Mouse (Mus musculus) kidney, postnatal 36 days (tissue): Measurements from ENCODE around the gene Cel.

ENCODE experiments used
- DNase-seq, 2 experiments: peaks; one replicate each; pipeline ENCODE4 v3.0.0; 2021 to 2022; ENCODE audit warnings: mixed read lengths in 2 of 2

Gene Cel

GRCm38 (mm10) chr2:28563303-28563702, at the start of gene Cel:
Gene Cel (minus strand): TSS chr2:28563403.
- DNase-seq: no peak

DNA sequence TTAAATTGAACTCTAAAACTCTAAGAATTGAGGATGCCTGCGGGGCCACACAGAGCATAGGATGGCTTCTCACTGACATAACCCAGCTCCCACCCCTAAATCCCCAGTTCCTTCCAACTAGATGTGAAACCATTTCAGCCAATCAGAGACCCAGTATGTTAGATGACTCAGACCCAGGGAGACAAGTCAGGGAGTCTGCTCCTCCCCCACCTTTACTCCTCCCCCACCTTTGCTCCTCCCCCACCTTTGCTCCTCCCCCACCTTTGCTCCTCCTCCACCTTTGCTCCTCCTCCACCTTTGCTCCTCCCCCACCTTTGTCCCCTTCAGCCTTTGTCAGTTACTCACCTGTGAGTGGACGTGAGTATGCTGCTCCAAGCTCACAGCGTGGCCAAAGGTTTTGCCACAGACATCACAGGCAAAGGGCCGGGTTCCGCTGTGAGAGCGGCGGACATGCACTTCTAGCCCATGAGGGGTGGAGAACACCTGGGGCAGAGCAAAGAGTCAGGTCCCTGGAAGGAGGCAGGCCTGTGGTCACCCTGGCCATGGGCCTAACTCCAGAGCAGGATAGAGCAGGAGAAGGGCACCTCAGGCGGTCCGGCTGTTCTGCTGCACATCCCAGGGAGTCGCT, 49.3 kb upstream of the Cel start:
- DNase-seq: no peak

DNA sequence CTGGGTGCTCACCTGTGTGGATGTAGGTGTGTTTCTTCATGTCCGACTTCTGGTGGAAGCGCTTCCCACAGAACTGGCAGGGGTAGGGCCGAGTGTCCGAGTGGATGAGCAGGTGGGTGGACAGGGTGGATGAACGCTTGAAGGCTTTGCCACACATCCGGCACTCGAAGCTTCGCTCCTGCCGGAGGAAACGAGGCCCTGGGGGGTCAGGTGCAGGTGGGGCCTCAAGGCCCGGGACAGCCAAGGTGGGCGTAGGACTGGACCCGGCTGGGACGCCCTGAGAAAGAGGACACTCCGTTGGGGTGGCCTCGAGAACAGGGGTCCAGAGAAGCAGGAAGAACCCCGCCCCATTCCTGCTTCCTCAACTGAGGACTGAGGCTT, 48.2 kb upstream of the Cel start:
- no peak for DNase-seq

GRCm38 (mm10) chr2:28610716-28611406, 47.7 kb upstream of the Cel start:
- no peak for DNase-seq

GRCm38 (mm10) chr2:28609851-28610250, 46.6 kb upstream of the Cel start:
- no peak for DNase-seq

DNA sequence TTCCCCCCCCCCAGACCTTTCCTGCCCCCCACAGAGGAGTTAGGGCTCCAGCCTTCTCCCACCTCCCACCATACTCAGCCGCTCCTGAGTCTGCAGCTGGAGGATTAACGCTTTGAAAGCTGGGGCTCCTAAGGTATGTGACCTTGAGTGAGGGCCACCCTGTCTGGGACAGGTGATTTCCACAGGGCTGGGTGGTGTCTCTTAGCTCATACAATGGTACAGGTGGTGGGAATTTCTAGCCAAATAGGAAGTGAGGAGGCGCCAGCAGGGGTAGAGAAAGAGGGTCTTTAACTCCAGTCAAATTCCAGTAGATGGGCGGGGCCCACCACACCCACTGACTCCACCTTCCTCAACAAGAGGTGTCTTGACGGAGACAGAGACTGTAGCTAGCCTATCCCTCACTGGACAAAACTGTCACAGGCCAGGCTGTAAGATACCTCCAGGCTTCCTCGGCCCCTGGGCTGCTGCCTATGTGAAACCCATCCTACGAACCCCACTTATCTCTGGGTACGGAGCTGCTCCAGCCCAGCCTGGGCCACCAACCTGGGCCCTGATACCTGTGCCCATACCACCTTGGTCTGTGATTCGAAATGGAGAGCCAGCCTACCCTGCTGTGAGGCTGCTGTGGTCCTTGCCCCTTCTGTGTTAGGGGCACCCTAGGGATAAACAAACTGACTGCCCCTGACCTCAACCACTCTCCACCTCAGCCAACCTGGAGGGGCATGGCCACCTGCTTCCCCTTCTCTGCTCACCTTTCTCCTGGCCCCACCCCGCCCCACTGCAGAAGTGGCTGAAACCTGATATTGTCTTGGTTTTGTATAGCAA, 44.4 kb upstream of the Cel start:
- DNase-seq: no peak

DNA sequence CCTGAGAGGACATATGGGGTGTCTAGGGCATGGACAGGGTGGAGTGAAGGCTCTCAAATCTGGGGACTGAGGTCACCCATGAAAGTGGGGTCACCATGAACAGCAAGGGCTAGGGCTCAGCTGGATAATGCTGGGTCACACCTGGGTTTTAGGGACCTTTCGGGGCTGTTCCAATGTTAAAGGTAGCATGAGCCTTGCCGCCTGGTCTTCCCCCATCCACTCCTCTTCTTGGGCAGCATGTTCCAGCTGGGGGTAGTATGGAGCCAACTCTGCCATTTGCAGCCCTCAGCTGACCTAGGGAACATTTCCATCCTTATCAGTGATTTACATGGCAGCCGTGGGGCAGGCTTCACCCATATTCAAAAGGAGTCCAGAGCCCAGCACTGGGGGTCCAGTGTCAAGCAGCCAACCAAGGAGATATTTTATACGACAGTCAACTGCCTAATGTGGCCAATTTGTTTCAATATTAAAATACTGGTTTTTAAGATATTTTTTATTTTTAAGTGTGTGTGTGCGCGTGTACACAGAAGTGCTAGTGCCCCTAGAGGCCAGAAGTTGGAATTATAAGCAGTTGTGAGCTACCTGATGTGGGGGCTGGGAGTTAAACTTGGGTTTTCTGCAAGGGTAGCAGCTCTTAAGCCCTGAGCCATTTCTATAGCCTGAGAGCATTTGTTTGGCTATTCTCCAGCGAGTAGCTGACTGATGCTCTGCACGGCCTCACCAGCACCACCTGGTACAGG, 43.6 kb upstream of the Cel start:
- no peak for DNase-seq

DNA sequence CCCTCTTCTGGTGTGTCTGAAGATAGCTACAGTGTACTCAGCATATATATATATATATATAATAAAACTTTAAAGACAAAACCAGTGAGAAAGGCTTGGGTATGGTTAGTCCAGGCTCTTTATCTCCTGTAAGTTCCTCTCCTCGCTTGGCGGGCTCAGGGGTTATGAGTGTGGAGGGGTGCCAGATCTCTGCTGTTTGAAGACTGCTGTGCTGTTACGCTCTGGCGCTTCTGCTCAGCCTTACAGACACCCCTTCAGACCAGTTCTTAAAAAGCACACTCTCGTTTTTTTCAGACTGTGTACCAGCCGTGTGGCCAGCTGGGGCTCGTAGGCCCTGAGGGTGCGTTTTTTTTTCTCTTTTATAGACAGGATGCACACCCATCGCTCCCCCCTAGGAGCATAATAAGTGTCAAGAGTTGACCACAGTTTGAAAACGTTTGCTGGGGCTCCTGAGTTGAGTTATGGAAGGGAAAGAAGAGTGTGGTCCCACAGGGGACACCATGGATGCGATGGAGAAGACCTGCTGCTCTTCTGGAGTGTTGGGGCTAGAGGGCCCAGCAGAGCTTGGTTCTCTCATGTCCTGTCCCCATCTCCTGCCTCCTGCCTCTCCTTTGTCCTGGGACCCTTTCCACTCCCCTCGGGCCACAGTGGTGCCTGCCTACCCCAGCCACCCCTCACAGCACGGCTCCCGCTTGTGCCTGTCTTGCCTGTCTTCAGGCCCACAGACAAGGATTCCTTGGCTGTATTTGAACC, 42.8 kb upstream of the Cel start:
- no peak for DNase-seq

GRCm38 (mm10) chr2:28603542-28603941, 40.3 kb upstream of the Cel start:
- DNase-seq: no peak

GRCm38 (mm10) chr2:28601720-28602590, 38.8 kb upstream of the Cel start:
- no peak for DNase-seq

GRCm38 (mm10) chr2:28599569-28599900, 36.3 kb upstream of the Cel start:
- DNase-seq: no peak

DNA sequence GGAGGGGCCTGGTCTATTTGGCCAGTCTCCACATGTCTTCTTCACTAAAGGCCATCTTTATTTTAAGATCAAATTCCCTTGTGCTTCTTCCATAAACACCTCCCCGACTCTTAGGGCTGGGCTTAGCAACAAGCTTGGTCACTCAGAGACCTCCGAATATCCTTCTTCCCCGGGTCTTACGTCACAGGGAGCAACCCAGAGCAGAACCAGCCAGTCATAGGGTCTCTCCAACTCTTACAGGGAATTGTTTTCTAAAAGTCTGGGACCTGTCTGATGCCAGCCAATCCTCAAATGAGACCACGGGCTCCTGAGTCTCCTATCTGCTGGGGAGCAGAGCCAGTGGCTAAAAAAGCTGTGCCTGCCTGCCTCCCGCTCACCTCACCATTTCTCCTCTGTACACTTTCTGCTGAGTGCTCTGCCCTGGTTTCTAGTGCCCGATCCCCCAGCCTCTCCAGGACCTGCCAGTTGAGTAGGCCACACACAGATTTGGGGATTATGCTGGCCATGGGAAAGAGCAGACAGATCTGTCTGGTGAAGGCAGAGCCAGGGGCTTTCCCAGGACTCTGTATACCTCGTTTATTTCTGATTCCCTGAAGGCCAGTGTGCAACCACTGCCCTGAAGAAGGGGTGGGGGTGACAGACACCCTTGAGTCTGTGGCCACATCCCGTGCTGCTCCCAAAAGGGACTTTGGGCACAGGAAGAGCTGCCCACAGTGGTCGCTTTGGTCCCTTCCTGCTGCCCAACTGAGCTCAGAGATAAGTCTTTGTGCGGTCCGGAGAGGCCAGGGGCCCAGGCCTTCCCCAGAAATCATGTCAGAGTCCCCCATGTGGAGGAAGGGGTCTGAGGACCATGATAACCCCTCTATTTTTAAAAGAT, 35.7 kb upstream of the Cel start:
- no peak for DNase-seq

GRCm38 (mm10) chr2:28597733-28598547, 34.7 kb upstream of the Cel start:
- DNase-seq: no peak

GRCm38 (mm10) chr2:28596998-28597397, 33.8 kb upstream of the Cel start:
- DNase-seq: no peak

- no peak for DNase-seq
Measured at GRCm38 (mm10) chr2:28596021-28596420, 32.8 kb upstream of the Cel start.

- DNase-seq: peak; percentile 67 to 84
Measured at GRCm38 (mm10) chr2:28592809-28593208, 29.6 kb upstream of the Cel start.

DNA sequence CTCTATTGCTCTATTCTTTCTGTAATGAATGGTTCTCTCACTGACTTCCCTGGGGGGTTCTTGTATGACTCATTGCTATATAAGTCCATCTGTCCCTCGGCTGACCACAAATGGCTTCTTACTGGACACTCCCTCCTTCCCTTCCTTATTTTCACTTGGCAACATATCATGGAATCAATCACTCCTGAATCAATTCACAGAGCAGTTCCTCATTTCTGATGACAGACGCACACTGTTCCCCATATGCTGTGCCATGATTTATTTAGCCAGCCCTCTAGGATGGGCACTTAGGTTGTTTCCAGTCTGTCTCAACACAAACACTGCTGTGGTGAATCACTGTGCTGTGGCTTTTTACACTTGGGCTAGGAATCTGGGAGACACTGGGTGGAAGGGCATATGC, 28.3 kb upstream of the Cel start:
- DNase-seq: no peak

GRCm38 (mm10) chr2:28588574-28588973, 25.4 kb upstream of the Cel start:
- no peak for DNase-seq

DNA sequence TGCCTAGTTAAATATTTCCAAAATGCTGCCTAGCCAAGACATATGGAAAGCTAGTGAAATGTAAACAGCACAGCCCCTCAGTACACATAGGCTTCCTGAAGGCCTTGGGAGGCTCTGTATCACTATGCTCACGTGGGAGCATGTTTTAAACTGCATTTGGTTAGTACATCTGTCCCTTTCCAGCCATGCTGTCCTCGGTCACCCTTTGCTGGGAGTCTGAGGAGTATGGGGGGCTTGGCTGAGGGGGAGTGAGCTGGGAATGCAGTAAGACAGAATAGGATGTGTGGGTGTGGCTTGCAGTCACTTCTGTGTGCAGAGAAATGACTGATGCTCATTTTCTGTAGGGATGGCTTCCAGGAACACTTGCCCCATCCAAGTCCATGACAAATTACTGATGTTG, 22.5 kb upstream of the Cel start:
- DNase-seq: no peak
